Mouse (Mus musculus): ENCODE data around the gene Llcfc1. TPM values are rescaled to one million over a fixed set of nuclear protein-coding genes. Genes with fewer than 3 reads are reported as not detected.

Llcfc1 gene
- polyA plus RNA-seq, 1 experiment from 2014 or later, result not detected

DNA sequence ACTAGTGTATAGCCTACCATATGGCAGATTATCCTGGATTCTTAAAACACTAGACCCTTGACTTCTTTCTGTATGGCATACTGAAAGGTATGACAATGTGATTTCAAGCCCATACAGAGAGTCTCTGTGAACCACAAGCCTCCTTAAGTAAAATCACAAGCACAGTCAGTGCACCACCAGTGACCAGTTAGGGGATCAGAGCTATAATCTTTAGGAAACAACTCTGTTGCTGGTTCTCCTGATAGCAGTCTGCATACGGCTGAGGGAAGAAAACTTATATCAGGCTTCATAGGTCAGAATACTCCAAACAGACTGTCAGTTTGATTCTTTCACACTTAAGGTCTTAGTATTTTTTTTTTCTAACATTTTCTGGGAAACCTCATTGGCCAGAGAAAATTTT lies 25.7 kb upstream of the Llcfc1 start:
- no peak overlapping the region for H3K27ac ChIP-seq
- no peaks in the 10 kb centered on the region for H3K4me1 ChIP-seq
- H3K9me3 ChIP-seq, result no peaks in the 10 kb centered on the region
- no peaks in the 10 kb centered on the region for H3K36me3 ChIP-seq
- no peak for ATAC-seq (ENCODE audit: low FRiP score, low read depth)
- no peak overlapping the region for H3K4me2 ChIP-seq (replicated peaks)
- 78% methylated on average over 1 of the region's 1 CpGs for WGBS
- no peak overlapping the region for H3K4me3 ChIP-seq
- H3K27me3 ChIP-seq, result no peaks in the 10 kb centered on the region
- H3K9ac ChIP-seq, result no peak overlapping the region

DNA sequence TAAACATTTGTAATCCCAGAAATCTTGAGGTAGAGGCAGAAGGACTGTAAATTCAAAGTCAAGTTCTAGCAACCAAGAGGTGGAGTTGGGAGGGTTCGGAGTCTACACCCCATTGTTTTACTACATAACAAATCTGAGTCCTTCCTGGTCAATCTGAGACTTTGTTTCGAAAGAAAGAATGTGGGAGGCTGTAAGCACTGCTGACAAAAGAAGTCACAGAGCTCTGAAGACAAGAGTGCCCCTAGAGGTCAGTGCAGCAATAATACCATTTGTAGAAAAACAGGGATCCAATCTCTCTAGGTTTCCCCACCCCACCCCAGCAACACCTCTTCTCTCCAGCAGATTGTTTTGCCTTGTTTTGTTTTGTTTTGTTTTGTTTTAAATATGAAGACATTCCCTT lies 21.9 kb upstream of the Llcfc1 start:
- Histone ChIP-seq H3K9me3 (no peaks in the 10 kb centered on the region), H3K36me3 (no peaks in the 10 kb centered on the region), H3K4me1 (no peaks in the 10 kb centered on the region), H3K27me3 (no peaks in the 10 kb centered on the region), H3K27ac (no peak overlapping the region), H3K4me2 (replicated peaks) (no peak overlapping the region), H3K4me3 (no peak overlapping the region), H3K9ac (no peak overlapping the region)
- ATAC-seq (ENCODE audit: low FRiP score, low read depth), result no peak
- WGBS, result 39% methylated on average over 2 of the region's 2 CpGs

DNA sequence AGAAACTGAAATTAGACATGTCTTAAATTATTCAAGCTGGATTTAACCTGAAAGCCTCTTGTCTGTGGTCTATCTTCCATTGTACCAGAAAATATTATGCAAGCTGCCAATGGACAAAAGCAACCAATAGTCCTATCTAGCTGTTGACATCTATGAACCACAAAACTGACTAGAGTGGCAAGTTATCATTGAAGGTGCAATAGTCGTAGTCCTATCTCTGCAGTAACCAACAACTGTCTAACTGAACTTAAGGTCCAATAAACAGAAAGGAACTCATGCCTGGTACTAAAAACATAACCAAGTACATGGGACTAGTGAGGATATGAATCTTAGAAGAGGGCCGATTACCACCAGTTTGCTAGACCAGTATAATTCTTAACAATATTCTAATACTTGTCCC lies 7.7 kb upstream of the Llcfc1 start:
- no peaks in the 10 kb centered on the region for H3K27me3 ChIP-seq
- no peaks in the 10 kb centered on the region for H3K9me3 ChIP-seq
- no peak for ATAC-seq (ENCODE audit: low FRiP score, low read depth)
- H3K4me3 ChIP-seq, result no peak overlapping the region
- no peak overlapping the region for H3K27ac ChIP-seq
- no peak overlapping the region for H3K9ac ChIP-seq
- no peaks in the 10 kb centered on the region for H3K4me1 ChIP-seq
- H3K36me3 ChIP-seq, result no peaks in the 10 kb centered on the region
- no peak overlapping the region for H3K4me2 ChIP-seq (replicated peaks)
- 89% methylated on average over 2 of the region's 2 CpGs for WGBS

DNA sequence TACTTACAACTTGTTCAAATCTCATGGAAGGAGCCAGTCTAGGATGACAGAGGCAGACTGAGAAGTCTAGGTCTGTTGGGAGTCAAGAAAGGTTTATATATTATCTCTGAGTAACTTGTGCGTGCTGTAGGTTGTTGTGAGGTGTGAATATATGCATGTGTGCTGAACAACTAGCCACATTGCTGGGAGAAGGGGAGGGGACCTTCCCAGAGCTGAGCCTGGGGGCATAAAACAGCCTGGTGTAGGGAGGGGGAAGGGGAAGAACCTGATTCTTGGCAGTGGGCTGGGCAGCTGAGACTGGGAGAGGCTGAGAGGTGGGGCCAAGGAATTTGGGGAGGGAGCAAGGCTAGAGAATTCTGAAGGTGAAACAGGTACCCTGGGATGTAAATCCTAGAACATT lies 3.6 kb upstream of the Llcfc1 start, which contains the start of gene Trpv5:
Gene Trpv5, minus strand, starts transcription at position 101 of the 400 bp plus-strand sequence.
- WGBS, result 48% methylated on average over 1 of the region's 1 CpGs
- no peak for ATAC-seq (ENCODE audit: low FRiP score, low read depth)

DNA sequence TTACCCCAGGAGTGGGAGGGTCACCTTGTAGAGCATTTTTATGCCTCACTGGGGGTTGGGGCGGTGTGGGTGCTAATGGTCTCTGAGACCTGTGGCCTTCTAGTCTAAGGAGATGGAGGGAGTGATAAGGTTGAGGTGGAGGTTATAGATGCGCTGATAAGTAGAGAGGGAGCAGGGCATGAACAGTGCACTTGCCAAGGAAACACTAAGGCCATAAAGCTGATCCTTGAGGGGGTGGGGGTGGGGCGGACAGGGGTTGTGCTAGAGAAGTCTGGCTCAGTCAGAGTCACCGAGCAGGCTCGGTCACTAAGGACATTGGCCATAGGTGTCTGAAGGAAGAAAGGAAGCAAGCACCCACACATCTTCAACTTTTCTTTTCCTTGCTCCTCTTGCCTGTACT lies 2.6 kb upstream of the Llcfc1 start:
- H3K27ac ChIP-seq, result no peak overlapping the region
- no peak overlapping the region for H3K9ac ChIP-seq
- H3K4me2 ChIP-seq (replicated peaks), result no peak overlapping the region
- no peaks in the 10 kb centered on the region for H3K27me3 ChIP-seq
- H3K4me1 ChIP-seq, result no peaks in the 10 kb centered on the region
- ATAC-seq (ENCODE audit: low FRiP score, low read depth), result no peak
- H3K36me3 ChIP-seq, result no peaks in the 10 kb centered on the region
- H3K4me3 ChIP-seq, result no peak overlapping the region
- WGBS, result 62% methylated on average over 5 of the region's 5 CpGs
- no peaks in the 10 kb centered on the region for H3K9me3 ChIP-seq

More for the DNA sequence above, 3.6 kb upstream of the Llcfc1 start, which contains the start of gene Trpv5:
- Histone ChIP-seq H3K27ac (no peak within 1 kb of the TSS), H3K27me3 (no peaks in the 10 kb centered on the region), H3K4me2 (replicated peaks) (no peak within 1 kb of the TSS), H3K4me1 (no peaks in the 10 kb centered on the region), H3K9me3 (no peaks in the 10 kb centered on the region), H3K9ac (no peak within 1 kb of the TSS), H3K36me3 (no peaks in the 10 kb centered on the region), H3K4me3 (no peak within 1 kb of the TSS)

DNA sequence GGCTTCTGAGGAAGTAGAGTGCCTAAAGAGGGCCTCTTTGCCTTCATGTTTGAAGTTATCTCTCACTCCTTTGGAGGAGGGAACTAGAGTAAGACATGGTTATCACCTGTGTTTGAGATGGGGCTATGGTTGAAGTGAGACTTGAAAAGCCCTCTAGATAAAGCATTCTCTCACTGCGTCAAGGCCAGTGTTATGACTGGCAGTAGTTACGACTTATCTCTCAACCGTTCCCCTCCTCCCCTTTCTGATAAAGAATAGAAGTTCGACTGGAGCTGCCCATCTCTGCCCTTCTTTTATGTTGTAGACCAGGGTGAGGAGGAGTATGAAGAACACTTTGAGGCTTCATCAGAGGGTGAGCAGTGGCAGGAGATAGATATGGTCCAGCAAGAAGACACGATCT lies 680 bp downstream of the Llcfc1 start:
- Histone ChIP-seq H3K9ac (no peak overlapping the region), H3K9me3 (no peaks in the 10 kb centered on the region), H3K4me2 (replicated peaks) (no peak overlapping the region), H3K27ac (no peak overlapping the region), H3K27me3 (no peaks in the 10 kb centered on the region), H3K4me1 (no peaks in the 10 kb centered on the region), H3K36me3 (no peaks in the 10 kb centered on the region), H3K4me3 (no peak overlapping the region)
- 82% methylated on average over 5 of the region's 5 CpGs for WGBS
- ATAC-seq (ENCODE audit: low FRiP score, low read depth), result no peak

DNA sequence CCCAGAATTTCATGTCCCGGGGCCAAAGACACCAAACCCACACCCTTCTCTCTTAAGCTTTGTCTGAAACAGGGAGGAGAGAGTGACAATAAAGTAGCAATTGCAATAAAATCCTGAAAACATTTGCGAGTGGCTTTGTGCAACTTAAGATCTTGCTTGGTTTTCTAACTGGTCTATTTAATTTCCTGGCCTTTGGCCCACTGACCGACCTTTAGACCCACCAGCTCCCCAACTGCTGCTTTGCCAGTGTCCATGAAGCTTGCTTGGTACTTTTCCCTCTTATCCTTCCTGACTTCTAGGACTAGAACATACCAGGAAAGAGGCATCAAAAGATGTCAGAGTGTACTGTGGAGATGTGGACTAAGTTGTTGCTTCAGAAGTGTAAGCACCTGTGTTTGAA lies 1.4 kb downstream of the Llcfc1 start:
- Histone ChIP-seq H3K9me3 (no peaks in the 10 kb centered on the region), H3K9ac (no peak overlapping the region), H3K4me3 (no peak overlapping the region), H3K36me3 (no peaks in the 10 kb centered on the region), H3K27ac (no peak overlapping the region), H3K27me3 (no peaks in the 10 kb centered on the region), H3K4me1 (no peaks in the 10 kb centered on the region), H3K4me2 (replicated peaks) (no peak overlapping the region)
- no peak for ATAC-seq (ENCODE audit: low FRiP score, low read depth)
- 73% methylated on average over 3 of the region's 3 CpGs for WGBS

DNA sequence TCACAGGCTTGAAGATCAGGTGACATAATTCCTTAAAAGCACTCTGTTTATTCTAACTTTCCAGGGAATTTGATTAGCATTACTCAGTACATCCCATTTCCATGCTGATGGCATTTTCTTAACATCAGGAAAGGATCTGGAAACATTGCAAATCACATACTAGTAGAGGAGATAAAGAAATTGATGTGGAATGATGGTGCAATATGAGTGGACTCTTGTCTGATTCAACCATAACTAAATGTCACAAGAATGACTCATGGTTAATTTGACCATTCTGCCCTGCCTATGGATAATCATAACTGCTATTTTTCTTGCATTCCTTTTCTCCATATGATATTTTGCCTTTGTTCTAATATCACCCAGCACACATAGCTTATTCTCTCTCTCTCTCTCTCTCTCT lies 8.0 kb downstream of the Llcfc1 start:
- ATAC-seq (ENCODE audit: low FRiP score, low read depth), result no peak
- Histone ChIP-seq H3K4me1 (no peaks in the 10 kb centered on the region), H3K4me3 (no peak overlapping the region), H3K9me3 (no peaks in the 10 kb centered on the region), H3K27me3 (no peaks in the 10 kb centered on the region), H3K9ac (no peak overlapping the region), H3K36me3 (no peaks in the 10 kb centered on the region), H3K4me2 (replicated peaks) (no peak overlapping the region), H3K27ac (no peak overlapping the region)

DNA sequence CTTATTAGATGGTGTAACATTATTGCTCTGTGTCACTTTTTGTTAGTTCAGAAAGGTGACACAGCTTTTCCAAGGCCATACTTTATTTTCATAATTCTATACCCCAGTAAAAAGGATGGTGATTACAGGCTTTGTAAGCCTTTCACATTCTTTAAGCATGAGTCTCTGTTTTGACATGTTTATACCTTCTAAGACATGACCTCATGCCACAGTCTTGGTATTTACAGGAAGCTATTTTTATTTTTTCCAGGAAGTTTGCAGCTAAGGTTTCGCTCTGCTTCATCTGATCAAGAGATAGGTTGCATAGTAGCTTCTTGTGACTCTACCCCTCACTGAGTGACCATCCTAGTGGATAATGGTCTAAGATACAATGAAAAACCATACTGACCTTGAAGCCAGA lies 10.2 kb downstream of the Llcfc1 start:
- H3K27ac ChIP-seq, result no peak overlapping the region
- no peak overlapping the region for H3K9ac ChIP-seq
- H3K4me1 ChIP-seq, result no peaks in the 10 kb centered on the region
- no peak overlapping the region for H3K4me2 ChIP-seq (replicated peaks)
- ATAC-seq (ENCODE audit: low FRiP score, low read depth), result no peak
- no peaks in the 10 kb centered on the region for H3K9me3 ChIP-seq
- WGBS, result 81% methylated on average over 1 of the region's 1 CpGs
- no peak overlapping the region for H3K4me3 ChIP-seq
- no peaks in the 10 kb centered on the region for H3K36me3 ChIP-seq
- H3K27me3 ChIP-seq, result no peaks in the 10 kb centered on the region

DNA sequence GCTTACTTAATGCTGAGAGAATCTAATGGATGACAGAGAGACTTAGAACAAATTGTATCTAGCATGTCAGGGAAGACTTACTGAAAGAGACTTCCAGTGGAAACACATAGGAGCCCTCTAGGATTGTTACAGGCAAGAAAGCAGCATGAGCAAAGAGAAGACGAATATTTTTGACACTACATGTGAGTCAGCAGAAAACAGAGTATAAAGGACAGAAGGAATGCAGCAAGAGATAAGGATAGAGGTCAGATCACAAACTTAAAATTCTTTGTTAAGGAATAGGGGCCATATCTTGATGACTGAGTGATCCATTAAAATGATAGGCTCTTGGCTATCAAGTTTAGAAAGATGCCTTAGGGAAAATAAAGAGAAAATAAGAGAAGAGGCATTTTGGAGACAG lies 17.0 kb downstream of the Llcfc1 start:
- no peak overlapping the region for H3K27ac ChIP-seq
- no peak overlapping the region for H3K4me2 ChIP-seq (replicated peaks)
- no peaks in the 10 kb centered on the region for H3K27me3 ChIP-seq
- H3K36me3 ChIP-seq, result no peaks in the 10 kb centered on the region
- no peak for ATAC-seq (ENCODE audit: low FRiP score, low read depth)
- H3K4me1 ChIP-seq, result no peaks in the 10 kb centered on the region
- no peaks in the 10 kb centered on the region for H3K9me3 ChIP-seq
- 74% methylated on average over 1 of the region's 1 CpGs for WGBS
- H3K4me3 ChIP-seq, result no peak overlapping the region
- no peak overlapping the region for H3K9ac ChIP-seq

DNA sequence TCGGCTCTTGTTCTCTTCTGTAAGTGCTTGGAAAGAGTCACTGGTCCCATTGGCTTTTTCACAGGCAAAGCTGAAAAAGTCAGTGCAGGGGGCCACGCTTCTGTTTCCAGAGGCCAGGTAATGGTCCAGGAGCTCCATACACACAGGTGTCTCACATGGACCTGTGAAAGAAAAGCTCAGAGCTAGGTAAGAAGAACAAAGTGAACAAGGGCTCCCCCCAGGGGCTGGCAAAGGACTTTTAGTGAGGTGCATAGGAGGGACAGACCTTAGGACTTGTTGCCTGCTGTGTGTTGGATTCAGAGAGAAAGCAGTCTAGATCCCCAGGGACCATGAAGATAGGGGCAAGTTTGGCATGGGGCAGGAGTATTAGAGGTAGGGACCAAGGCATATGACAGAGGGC lies 18.7 kb downstream of the Llcfc1 start:
- H3K4me2 ChIP-seq (replicated peaks), result no peak overlapping the region
- H3K27ac ChIP-seq, result no peak overlapping the region
- WGBS, result 80% methylated on average over 2 of the region's 2 CpGs
- no peaks in the 10 kb centered on the region for H3K27me3 ChIP-seq
- no peaks in the 10 kb centered on the region for H3K4me1 ChIP-seq
- no peak overlapping the region for H3K9ac ChIP-seq
- no peaks in the 10 kb centered on the region for H3K9me3 ChIP-seq
- no peak overlapping the region for H3K4me3 ChIP-seq
- no peaks in the 10 kb centered on the region for H3K36me3 ChIP-seq
- ATAC-seq (ENCODE audit: low FRiP score, low read depth), result no peak

DNA sequence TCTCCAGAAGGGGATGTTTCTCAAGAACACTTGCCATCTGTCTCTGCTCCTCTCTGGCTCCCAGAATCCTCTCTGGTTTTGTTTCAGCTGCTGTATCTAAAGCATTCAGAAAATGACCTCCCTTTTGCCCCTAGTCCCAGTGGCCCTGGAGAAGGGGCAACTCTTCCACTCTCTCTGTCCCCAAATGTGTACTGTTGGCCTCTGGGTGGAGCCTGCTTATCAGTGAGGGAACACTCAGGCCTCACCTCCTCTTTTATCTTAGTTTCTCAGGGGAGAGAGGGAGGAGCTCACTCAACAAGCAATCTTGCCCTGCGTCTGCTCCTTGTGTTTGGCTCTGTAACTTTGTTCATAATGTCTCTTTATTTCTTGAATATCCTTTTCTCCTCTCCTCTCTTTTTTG lies 19.9 kb downstream of the Llcfc1 start, which contains the start of gene Kel:
Gene Kel, minus strand, starts transcription at position 217 of the 400 bp plus-strand sequence.
- H3K9ac ChIP-seq, result no peak within 1 kb of the TSS
- no peaks in the 10 kb centered on the region for H3K4me1 ChIP-seq
- H3K4me2 ChIP-seq (replicated peaks), result no peak within 1 kb of the TSS
- H3K27me3 ChIP-seq, result no peaks in the 10 kb centered on the region
- H3K4me3 ChIP-seq, result no peak within 1 kb of the TSS
- H3K9me3 ChIP-seq, result no peaks in the 10 kb centered on the region
- WGBS, result 44% methylated on average over 1 of the region's 1 CpGs
- H3K36me3 ChIP-seq, result no peaks in the 10 kb centered on the region
- no peak within 1 kb of the TSS for H3K27ac ChIP-seq
- peak; percentile 48; the same call in 1 of the 2 replicates for ATAC-seq (ENCODE audit: low FRiP score, low read depth)

DNA sequence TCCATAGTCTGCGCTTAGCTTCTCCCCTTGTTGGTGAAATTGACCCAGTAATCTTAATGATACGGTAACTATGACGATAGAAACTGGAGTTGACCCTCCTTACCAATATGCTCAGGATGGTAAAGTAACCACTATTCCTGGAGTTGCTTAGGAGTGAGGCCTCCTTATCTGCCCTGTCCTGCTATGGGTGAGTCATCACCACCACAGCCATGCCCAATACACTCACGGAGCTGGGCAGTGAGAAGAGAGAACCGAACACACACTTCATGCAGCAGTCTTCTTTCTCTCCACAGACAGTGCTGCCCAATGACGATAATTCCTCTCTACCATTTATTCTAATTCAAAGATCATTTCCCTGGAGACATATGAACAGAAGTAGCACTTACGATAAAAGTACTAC lies 22.0 kb downstream of the Llcfc1 start:
- no peaks in the 10 kb centered on the region for H3K4me1 ChIP-seq
- H3K4me2 ChIP-seq (replicated peaks), result no peak overlapping the region
- WGBS, result 90% methylated on average over 7 of the region's 7 CpGs
- H3K36me3 ChIP-seq, result no peaks in the 10 kb centered on the region
- H3K4me3 ChIP-seq, result no peak overlapping the region
- no peaks in the 10 kb centered on the region for H3K9me3 ChIP-seq
- H3K9ac ChIP-seq, result no peak overlapping the region
- H3K27me3 ChIP-seq, result no peaks in the 10 kb centered on the region
- no peak overlapping the region for H3K27ac ChIP-seq
- no peak for ATAC-seq (ENCODE audit: low FRiP score, low read depth)
